Mouse (Mus musculus): ENCODE data around the gene Galnt18.

Galnt18 gene

GRCm38 (mm10) chr7:111712797-111713196 lies 67.0 kb downstream of the Galnt18 start:
- no peak for DNase-seq

- DNase-seq: no peak
These were observed 68.5 kb downstream of the Galnt18 start for GRCm38 (mm10) chr7:111711045-111711808.

GRCm38 (mm10) chr7:111710311-111710710 lies 69.5 kb downstream of the Galnt18 start:
- DNase-seq: no peak

- DNase-seq: no peak
These were observed 71.2 kb downstream of the Galnt18 start for GRCm38 (mm10) chr7:111708563-111708962.

GRCm38 (mm10) chr7:111702961-111703360 lies 76.8 kb downstream of the Galnt18 start:
- DNase-seq: no peak

- DNase-seq: no peak
These were observed 78.0 kb downstream of the Galnt18 start for GRCm38 (mm10) chr7:111701788-111702187.

- no peak for DNase-seq
These were observed 80.3 kb downstream of the Galnt18 start for GRCm38 (mm10) chr7:111699446-111699845.

GRCm38 (mm10) chr7:111696226-111696625 lies 83.6 kb downstream of the Galnt18 start:
- no peak for DNase-seq

GRCm38 (mm10) chr7:111694312-111694711 lies 85.5 kb downstream of the Galnt18 start:
- peak; percentile 76 for DNase-seq

GRCm38 (mm10) chr7:111692641-111693261 lies 87.0 kb downstream of the Galnt18 start:
- DNase-seq: peak; percentile 65

GRCm38 (mm10) chr7:111680108-111680507 lies 99.7 kb downstream of the Galnt18 start:
- DNase-seq: no peak

- no peak for DNase-seq
These were observed 103.3 kb downstream of the Galnt18 start for GRCm38 (mm10) chr7:111676483-111676882.

- no peak for DNase-seq
These were observed 107.3 kb downstream of the Galnt18 start for GRCm38 (mm10) chr7:111672467-111672866.

GRCm38 (mm10) chr7:111663139-111664073 lies 116.4 kb downstream of the Galnt18 start:
- peak; percentile 44 for DNase-seq

- no peak for DNase-seq
These were observed 121.2 kb downstream of the Galnt18 start for GRCm38 (mm10) chr7:111658579-111658978.

- peak; percentile 16 for DNase-seq
These were observed 124.8 kb downstream of the Galnt18 start for GRCm38 (mm10) chr7:111655002-111655401.

- DNase-seq: no peak
These were observed 125.3 kb downstream of the Galnt18 start for GRCm38 (mm10) chr7:111654526-111654925.

- peak; percentile 22 for DNase-seq
These were observed 135.4 kb downstream of the Galnt18 start for GRCm38 (mm10) chr7:111644362-111644761.

GRCm38 (mm10) chr7:111638899-111639298 lies 140.9 kb downstream of the Galnt18 start:
- no peak for DNase-seq

- no peak for DNase-seq
These were observed 141.3 kb downstream of the Galnt18 start for GRCm38 (mm10) chr7:111638465-111638864.

GRCm38 (mm10) chr7:111637866-111638448 lies 141.8 kb downstream of the Galnt18 start:
- DNase-seq: no peak

- no peak for DNase-seq
These were observed 143.3 kb downstream of the Galnt18 start for GRCm38 (mm10) chr7:111636503-111636902.

- DNase-seq: no peak
These were observed 148.5 kb downstream of the Galnt18 start for GRCm38 (mm10) chr7:111631265-111631664.
